Mouse (Mus musculus) heart, postnatal 0 days (tissue): ENCODE data around the gene Mycbp2. TPM values are rescaled to one million over a fixed set of nuclear protein-coding genes. Genes with fewer than 3 reads are reported as not detected.

ENCODE experiments used
- ATAC-seq: fragments of 200-750 bp; cut with Nextera tagmentation; 2 replicates; pipeline ENCODE4 v1.8.0; 2017; ENCODE audit warnings: low read depth, moderate number of reproducible peaks, moderate library complexity; ENCODE audit not compliant: insufficient read depth
- DNase-seq: peaks from one replicate; pipeline ENCODE4 v3.0.0-alpha.2; 2016; ENCODE audit warnings: low spot score
- H3K27ac ChIP-seq: fragments of 300-500 bp; sonication (generic); 2 replicates; pipeline ENCODE4 v1.5.1; 2014; ENCODE audit warnings: low read depth, mild to moderate bottlenecking
- H3K27me3 ChIP-seq: fragments of 300-500 bp; sonication (generic); 2 replicates; pipeline ENCODE4 v1.6.1; 2014; ENCODE audit warnings: low read length, mixed read lengths; ENCODE audit not compliant: control insufficient read depth, insufficient read depth
- H3K36me3 ChIP-seq: fragments of 300-500 bp; sonication (generic); replicated peaks from 2 replicates; pipeline ENCODE4 v1.6.1; 2014; ENCODE audit warnings: low read length, mixed read lengths; ENCODE audit not compliant: control insufficient read depth, insufficient read depth
- H3K4me1 ChIP-seq: fragments of 300-500 bp; sonication (generic); 2 replicates; pipeline ENCODE4 v1.6.1; 2014; ENCODE audit warnings: antibody characterized with exemption; ENCODE audit not compliant: control insufficient read depth, insufficient read depth
- H3K4me2 ChIP-seq: fragments of 300-500 bp; sonication (generic); 2 replicates; pipeline ENCODE4 v1.6.1; 2014; ENCODE audit warnings: low read depth, mild to moderate bottlenecking, low read length, moderate library complexity
- H3K4me3 ChIP-seq: fragments of 300-500 bp; sonication (generic); 2 replicates; pipeline ENCODE4 v1.5.1; 2014; ENCODE audit warnings: low read depth, low read length
- H3K9ac ChIP-seq: fragments of 300-500 bp; sonication (generic); replicated peaks from 2 replicates; pipeline ENCODE4 v1.6.1; 2014; ENCODE audit warnings: low read depth, low read length, mixed read lengths
- H3K9me3 ChIP-seq: fragments of 300-500 bp; sonication (generic); replicated peaks from 2 replicates; pipeline ENCODE4 v1.6.1; 2016; ENCODE audit warnings: low read length; ENCODE audit not compliant: control insufficient read depth
- CTCF ChIP-seq: IDR thresholded peaks from 2 replicates; pipeline ENCODE4 v1.5.1; 2016; ENCODE audit warnings: antibody characterized with exemption, control low read depth, low read depth
- EP300 ChIP-seq: IDR thresholded peaks from 2 replicates; pipeline ENCODE4 v1.6.1; 2016; ENCODE audit warnings: antibody characterized with exemption, low read depth
- WGBS: fragments of 180-500 bp; shearing (Covaris S2); extraction: QIAGEN DNeasy Blood & Tissue Kit; methylation state at CpG from one replicate; pipeline ENCODE4 v1.1.7; 2014; 5-methylcytosine and 5-hydroxymethylcytosine counted together
- polyA plus RNA-seq: library from polyadenylated mRNA; unstranded; fragments of >200 nt; fragmentation: Nextera tagmentation; extraction: Ambion mirVana; gene quantifications from 2 replicates; pipeline ENCODE4 v1.2.1, GENCODE M21; 2015
- total RNA-seq: library from RNA; depleted of rRNA; stranded (reverse); fragments of >200 nt; gene quantifications from 2 replicates; pipeline ENCODE4 v1.2.3, GENCODE M21; 2014; ENCODE audit warnings: low replicate concordance

The Mycbp2 gene
- total and polyA plus RNA-seq, 2 experiments from 2014 or later: 8.7 to 20.2 TPM

DNA sequence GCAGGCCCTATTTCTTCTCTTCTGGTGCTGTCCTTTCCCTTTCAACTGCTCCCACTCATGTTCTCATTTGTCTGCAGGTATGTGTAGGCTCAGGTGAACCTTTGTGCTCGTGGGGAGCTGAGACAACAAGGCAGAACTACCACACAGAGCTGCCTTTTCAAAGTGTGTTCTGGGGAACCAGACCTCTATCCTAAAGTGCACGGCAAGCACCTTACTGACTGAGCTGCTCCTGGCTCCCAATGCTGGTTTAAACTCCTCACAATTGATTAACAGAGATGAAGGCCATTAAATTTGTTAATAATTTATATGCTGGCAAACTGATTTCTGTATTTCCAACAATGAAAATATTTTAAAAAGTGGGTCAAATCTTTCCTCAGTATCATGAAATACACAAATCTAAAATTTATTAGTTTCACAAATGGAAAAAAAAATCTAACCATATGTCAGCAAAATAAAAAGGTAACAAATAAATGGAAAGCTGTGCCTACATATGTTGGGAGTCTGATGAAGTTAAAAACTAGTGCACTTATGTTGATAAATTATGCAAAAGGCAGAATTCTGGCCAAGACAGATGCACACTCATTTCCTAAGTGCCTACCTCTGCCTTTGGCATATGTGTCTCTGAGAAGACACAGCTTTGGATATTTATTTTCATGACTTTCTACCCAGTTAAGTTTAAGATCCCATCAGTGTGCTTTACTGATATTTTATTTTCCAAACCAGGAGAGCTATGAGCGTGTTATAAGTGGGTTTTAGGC lies 233.8 kb downstream of the Mycbp2 start:
- H3K27me3 ChIP-seq: no peaks in the 10 kb centered on the region
- no peak overlapping the region for H3K4me3 ChIP-seq
- no peak overlapping the region for H3K27ac ChIP-seq
- WGBS: 93% methylated on average over 3 of the region's 3 CpGs
- H3K9me3 ChIP-seq: no peaks in the 10 kb centered on the region
- ATAC-seq (no peak), DNase-seq (no peak)
- H3K36me3 ChIP-seq: peaks cover 46% of the 10 kb centered on the region
- no peaks in the 10 kb centered on the region for H3K4me1 ChIP-seq
- TF ChIP-seq CTCF: no peak
- TF ChIP-seq EP300: no peak
- no peak overlapping the region for H3K9ac ChIP-seq
- H3K4me2 ChIP-seq: no peak overlapping the region

GRCm38 (mm10) chr14:103109971-103110370 lies 236.6 kb downstream of the Mycbp2 start:
- Histone ChIP-seq H3K9ac (no peak overlapping the region), H3K36me3 (peaks cover 20% of the 10 kb centered on the region), H3K4me3 (no peak overlapping the region), H3K9me3 (no peaks in the 10 kb centered on the region), H3K4me2 (no peak overlapping the region), H3K4me1 (no peaks in the 10 kb centered on the region), H3K27ac (no peak overlapping the region), H3K27me3 (no peaks in the 10 kb centered on the region)
- DNase-seq: no peak
- TF ChIP-seq EP300 (no peak), CTCF (no peak)
- 89% methylated on average over 4 of the region's 4 CpGs for WGBS
- no peak for ATAC-seq

- DNase-seq: no peak
- no peak overlapping the region for H3K4me3 ChIP-seq
- H3K9me3 ChIP-seq: no peaks in the 10 kb centered on the region
- H3K4me1 ChIP-seq: no peaks in the 10 kb centered on the region
- TF ChIP-seq CTCF: no peak
- no peak for TF ChIP-seq EP300
- no peak for ATAC-seq
- H3K4me2 ChIP-seq: no peak overlapping the region
- H3K27me3 ChIP-seq: no peaks in the 10 kb centered on the region
- no peak overlapping the region for H3K27ac ChIP-seq
- WGBS: 93% methylated on average over 2 of the region's 2 CpGs
- no peak overlapping the region for H3K9ac ChIP-seq
- H3K36me3 ChIP-seq: no peaks in the 10 kb centered on the region
Observed at GRCm38 (mm10) chr14:103106301-103106700, 240.3 kb downstream of the Mycbp2 start.

DNA sequence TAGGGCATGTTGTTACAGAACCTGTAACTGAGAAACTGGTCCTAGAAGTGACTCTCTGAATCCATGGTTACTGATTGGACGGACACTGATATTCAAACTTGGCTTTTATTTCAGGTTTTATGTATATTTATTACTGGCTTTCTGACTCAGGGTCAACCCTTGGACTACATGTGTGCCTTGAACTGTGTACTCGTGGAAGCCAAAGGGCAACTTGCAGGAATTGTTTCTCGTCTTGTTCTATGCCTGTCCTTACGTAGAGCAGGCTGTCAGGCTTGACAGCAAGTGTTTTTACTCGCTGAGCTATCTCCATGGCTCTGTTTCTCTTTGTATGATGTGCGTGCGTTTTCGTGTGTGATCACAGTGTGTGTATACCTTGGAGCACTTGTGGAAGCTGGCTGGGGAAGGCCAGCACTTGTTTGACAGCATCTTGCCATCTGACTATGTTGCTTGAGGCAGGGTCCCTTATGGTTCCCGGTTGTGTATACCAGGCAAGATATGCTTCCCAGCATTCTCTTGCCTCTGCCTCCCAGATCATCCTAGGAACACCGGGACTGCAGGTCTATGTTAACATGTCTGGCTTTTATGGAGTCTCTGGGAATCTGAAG lies 243.8 kb downstream of the Mycbp2 start:
- no peaks in the 10 kb centered on the region for H3K9me3 ChIP-seq
- no peaks in the 10 kb centered on the region for H3K27me3 ChIP-seq
- 75% methylated on average over 10 of the region's 10 CpGs for WGBS
- TF ChIP-seq EP300 (no peak), CTCF (no peak)
- H3K4me1 ChIP-seq: peaks cover 5% of the 10 kb centered on the region
- no peak overlapping the region for H3K4me2 ChIP-seq
- no peaks in the 10 kb centered on the region for H3K36me3 ChIP-seq
- DNase-seq (no peak), ATAC-seq (no peak)
- no peak overlapping the region for H3K27ac ChIP-seq
- no peak overlapping the region for H3K4me3 ChIP-seq
- H3K9ac ChIP-seq: no peak overlapping the region

DNA sequence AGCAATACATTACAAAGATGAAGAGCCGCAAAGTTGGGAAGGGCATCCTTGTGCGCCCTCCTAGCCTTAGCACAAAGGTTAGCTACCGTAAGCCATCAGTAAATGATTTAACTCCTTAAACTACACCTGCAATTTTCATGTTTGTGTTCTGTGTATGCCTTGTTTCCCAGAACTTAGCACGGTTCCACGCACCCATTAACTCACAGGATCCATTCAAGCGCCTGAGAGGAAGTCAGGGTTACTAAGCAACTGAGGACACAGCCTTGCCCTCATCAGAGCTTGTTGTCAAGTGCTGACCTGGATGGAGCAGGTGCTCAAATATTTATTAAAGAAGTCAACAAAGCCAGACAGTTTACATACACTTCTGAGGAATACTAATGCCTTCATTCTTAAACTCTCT lies 244.4 kb downstream of the Mycbp2 start:
- H3K27ac ChIP-seq: no peak overlapping the region
- no peak overlapping the region for H3K4me2 ChIP-seq
- ATAC-seq (no peak), DNase-seq (no peak)
- no peaks in the 10 kb centered on the region for H3K36me3 ChIP-seq
- WGBS: 78% methylated on average over 6 of the region's 6 CpGs
- H3K4me1 ChIP-seq: peaks cover 8% of the 10 kb centered on the region
- TF ChIP-seq CTCF (no peak), EP300 (no peak)
- no peak overlapping the region for H3K4me3 ChIP-seq
- no peaks in the 10 kb centered on the region for H3K27me3 ChIP-seq
- no peaks in the 10 kb centered on the region for H3K9me3 ChIP-seq
- H3K9ac ChIP-seq: no peak overlapping the region

DNA sequence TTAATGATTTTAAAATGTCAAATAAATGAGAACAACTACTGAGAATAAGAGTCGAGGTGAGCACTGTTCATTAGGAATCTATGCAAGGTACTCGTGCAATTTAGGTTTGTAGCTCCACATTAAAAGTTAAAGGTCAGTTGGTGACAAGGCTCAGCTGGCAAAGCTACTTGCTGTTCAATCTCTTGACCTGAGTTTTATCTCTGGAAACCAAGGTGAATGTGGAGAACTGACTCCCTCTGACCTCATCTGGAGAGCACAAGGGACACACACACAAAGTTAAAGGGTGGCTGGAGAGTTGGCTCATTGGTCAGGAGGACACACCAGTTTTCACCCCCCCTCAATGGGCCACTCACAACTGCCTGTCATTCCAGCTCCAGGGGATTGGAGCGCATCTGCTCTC lies 245.4 kb downstream of the Mycbp2 start:
- Histone ChIP-seq H3K4me3 (no peak overlapping the region), H3K27me3 (no peaks in the 10 kb centered on the region), H3K36me3 (no peaks in the 10 kb centered on the region), H3K9me3 (no peaks in the 10 kb centered on the region), H3K9ac (no peak overlapping the region), H3K4me2 (no peak overlapping the region), H3K4me1 (peaks cover 10% of the 10 kb centered on the region), H3K27ac (no peak overlapping the region)
- WGBS: 65% methylated on average over 3 of the region's 3 CpGs
- no peak for ATAC-seq
- no peak for TF ChIP-seq EP300
- no peak for TF ChIP-seq CTCF
- DNase-seq: no peak
